Mouse (Mus musculus): Measurements from ENCODE around the gene Usp25. TPM values are rescaled to one million over a fixed set of nuclear protein-coding genes. Genes with fewer than 3 reads are reported as not detected.

Usp25 gene
- 22.8 and 23.4 TPM in 2 replicates for polyA plus RNA-seq (2015; fragmentation: Nextera tagmentation; extraction: Ambion mirVana)

- WGBS (ENCODE audit: insufficient replicate concordance): 5% methylated on average over 77 of the region's 126 CpGs
- DNase-seq: peak; percentile 98
These were observed at the start of gene Usp25 for GRCm38 (mm10) chr16:77013427-77014320. Gene Usp25, plus strand, starts transcription at chr16:77013706.

GRCm38 (mm10) chr16:76967593-76968275 is 45.8 kb upstream of the Usp25 start:
- Histone ChIP-seq H3K27me3 (ENCODE audit: insufficient read depth, low read length) (no peaks in the 10 kb centered on the region), H3K9me3 (ENCODE audit: low read length) (no peaks in the 10 kb centered on the region), H3K9ac (replicated peaks) (no peak overlapping the region), H3K4me3 (ENCODE audit: low read depth, low read length) (no peak overlapping the region), H3K36me3 (replicated peaks; ENCODE audit: insufficient read depth, low read length) (no peaks in the 10 kb centered on the region), H3K4me1 (ENCODE audit: insufficient read depth) (no peaks in the 10 kb centered on the region), H3K4me2 (ENCODE audit: low read depth, low read length) (no peak overlapping the region), H3K27ac (ENCODE audit: low read depth) (no peak overlapping the region)
- TF ChIP-seq EP300 (IDR thresholded peaks at IDR 0.05; ENCODE audit: low read depth) (peak; percentile 13; the same call in 1 of the 2 replicates), CTCF (IDR thresholded peaks at IDR 0.05; ENCODE audit: low read depth) (no peak)
- no peak for DNase-seq
- ATAC-seq: peak; percentile 61; the same call in 1 of the 2 replicates
- WGBS (ENCODE audit: insufficient replicate concordance): 76% methylated on average over 3 of the region's 3 CpGs

More at GRCm38 (mm10) chr16:77013427-77014320, at the start of gene Usp25:
- Histone ChIP-seq H3K27me3 (ENCODE audit: insufficient read depth, low read length) (no peaks in the 10 kb centered on the region), H3K4me3 (ENCODE audit: low read depth, low read length) (peak within 1 kb of the TSS; percentile 93), H3K9ac (replicated peaks) (peak within 1 kb of the TSS; percentile 93), H3K9me3 (ENCODE audit: low read length) (no peaks in the 10 kb centered on the region), H3K27ac (ENCODE audit: low read depth) (peak within 1 kb of the TSS; percentile 97), H3K4me2 (ENCODE audit: low read depth, low read length) (peak within 1 kb of the TSS; percentile 74), H3K36me3 (replicated peaks; ENCODE audit: insufficient read depth, low read length) (no peaks in the 10 kb centered on the region), H3K4me1 (ENCODE audit: insufficient read depth) (peaks cover 21% of the 10 kb centered on the region)
- ATAC-seq: peak; percentile 94
- TF ChIP-seq EP300 (IDR thresholded peaks at IDR 0.05; ENCODE audit: low read depth) (no peak), CTCF (IDR thresholded peaks at IDR 0.05; ENCODE audit: low read depth) (peak; percentile 33)

GRCm38 (mm10) chr16:76971211-76971610 is 42.3 kb upstream of the Usp25 start:
- Histone ChIP-seq H3K4me1 (ENCODE audit: insufficient read depth) (no peaks in the 10 kb centered on the region), H3K27ac (ENCODE audit: low read depth) (no peak overlapping the region), H3K36me3 (replicated peaks; ENCODE audit: insufficient read depth, low read length) (no peaks in the 10 kb centered on the region), H3K27me3 (ENCODE audit: insufficient read depth, low read length) (no peaks in the 10 kb centered on the region), H3K9ac (replicated peaks) (no peak overlapping the region), H3K4me3 (ENCODE audit: low read depth, low read length) (no peak overlapping the region), H3K9me3 (ENCODE audit: low read length) (no peaks in the 10 kb centered on the region), H3K4me2 (ENCODE audit: low read depth, low read length) (no peak overlapping the region)
- no peak for TF ChIP-seq EP300 (IDR thresholded peaks at IDR 0.05; ENCODE audit: low read depth)
- no peak for TF ChIP-seq CTCF (IDR thresholded peaks at IDR 0.05; ENCODE audit: low read depth)
- WGBS (ENCODE audit: insufficient replicate concordance): 67% methylated on average over 5 of the region's 5 CpGs
- no peak for DNase-seq
- no peak for ATAC-seq

DNA sequence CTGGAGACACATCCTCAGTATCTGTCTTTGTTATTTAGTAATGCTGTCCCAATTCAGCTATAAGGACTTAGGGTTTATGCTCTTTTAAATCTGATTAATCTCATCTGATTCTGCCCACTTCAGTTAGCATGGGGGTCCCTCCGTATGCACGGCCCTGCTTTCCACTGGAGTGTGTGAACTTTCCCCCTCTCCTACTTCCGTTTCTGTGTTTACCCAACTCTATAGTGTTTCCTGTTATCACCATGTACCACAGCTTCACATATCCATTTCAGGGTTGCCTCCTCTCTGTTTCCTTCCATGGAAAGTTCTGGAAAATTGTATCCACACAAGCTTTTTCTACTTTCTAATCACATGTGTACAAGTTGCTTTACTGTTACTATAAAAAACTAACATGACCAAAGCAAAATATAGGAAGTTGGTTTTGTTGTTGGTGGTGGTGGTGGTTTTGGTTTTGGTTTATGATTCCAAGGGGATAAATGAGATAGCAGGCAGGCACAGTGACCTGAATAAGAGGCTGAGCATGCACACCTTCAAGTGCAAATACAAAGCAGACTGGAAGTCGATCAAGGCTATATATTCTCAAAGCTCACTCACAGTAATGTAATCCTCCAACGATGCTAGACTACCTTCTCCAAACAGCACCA is 36.6 kb upstream of the Usp25 start:
- Histone ChIP-seq H3K27ac (ENCODE audit: low read depth) (no peak overlapping the region), H3K9me3 (ENCODE audit: low read length) (no peaks in the 10 kb centered on the region), H3K4me3 (ENCODE audit: low read depth, low read length) (no peak overlapping the region), H3K36me3 (replicated peaks; ENCODE audit: insufficient read depth, low read length) (no peaks in the 10 kb centered on the region), H3K4me2 (ENCODE audit: low read depth, low read length) (no peak overlapping the region), H3K4me1 (ENCODE audit: insufficient read depth) (no peaks in the 10 kb centered on the region), H3K9ac (replicated peaks) (no peak overlapping the region), H3K27me3 (ENCODE audit: insufficient read depth, low read length) (no peaks in the 10 kb centered on the region)
- no peak for ATAC-seq
- DNase-seq: no peak
- 53% methylated on average over 5 of the region's 5 CpGs for WGBS (ENCODE audit: insufficient replicate concordance)
- no peak for TF ChIP-seq CTCF (IDR thresholded peaks at IDR 0.05; ENCODE audit: low read depth)
- TF ChIP-seq EP300 (IDR thresholded peaks at IDR 0.05; ENCODE audit: low read depth): no peak

GRCm38 (mm10) chr16:76983696-76984095 is 29.8 kb upstream of the Usp25 start:
- Histone ChIP-seq H3K4me1 (ENCODE audit: insufficient read depth) (no peaks in the 10 kb centered on the region), H3K4me2 (ENCODE audit: low read depth, low read length) (no peak overlapping the region), H3K36me3 (replicated peaks; ENCODE audit: insufficient read depth, low read length) (no peaks in the 10 kb centered on the region), H3K9ac (replicated peaks) (no peak overlapping the region), H3K27me3 (ENCODE audit: insufficient read depth, low read length) (no peaks in the 10 kb centered on the region), H3K27ac (ENCODE audit: low read depth) (no peak overlapping the region), H3K9me3 (ENCODE audit: low read length) (no peaks in the 10 kb centered on the region), H3K4me3 (ENCODE audit: low read depth, low read length) (no peak overlapping the region)
- TF ChIP-seq EP300 (IDR thresholded peaks at IDR 0.05; ENCODE audit: low read depth) (no peak), CTCF (IDR thresholded peaks at IDR 0.05; ENCODE audit: low read depth) (no peak)
- 79% methylated on average over 6 of the region's 6 CpGs for WGBS (ENCODE audit: insufficient replicate concordance)
- ATAC-seq: no peak
- DNase-seq: no peak

- TF ChIP-seq CTCF (IDR thresholded peaks at IDR 0.05; ENCODE audit: low read depth): no peak
- TF ChIP-seq EP300 (IDR thresholded peaks at IDR 0.05; ENCODE audit: low read depth): no peak
- Histone ChIP-seq H3K4me2 (ENCODE audit: low read depth, low read length) (no peak overlapping the region), H3K36me3 (replicated peaks; ENCODE audit: insufficient read depth, low read length) (no peaks in the 10 kb centered on the region), H3K27me3 (ENCODE audit: insufficient read depth, low read length) (no peaks in the 10 kb centered on the region), H3K9ac (replicated peaks) (no peak overlapping the region), H3K9me3 (ENCODE audit: low read length) (no peaks in the 10 kb centered on the region), H3K27ac (ENCODE audit: low read depth) (no peak overlapping the region), H3K4me3 (ENCODE audit: low read depth, low read length) (no peak overlapping the region), H3K4me1 (ENCODE audit: insufficient read depth) (no peaks in the 10 kb centered on the region)
- WGBS (ENCODE audit: insufficient replicate concordance): 78% methylated on average over 4 of the region's 4 CpGs
- ATAC-seq: no peak
- no peak for DNase-seq
These were observed 25.8 kb upstream of the Usp25 start for GRCm38 (mm10) chr16:76987711-76988110.
